Mouse (Mus musculus) hindbrain, embryonic 12.5 days (tissue): ENCODE measurements around the gene Etfa. TPM values are rescaled to one million over a fixed set of nuclear protein-coding genes. Genes with fewer than 3 reads are reported as not detected.

Experiments used
- ATAC-seq: fragments of 200-750 bp; cut with Nextera tagmentation; 2 replicates; pipeline ENCODE4 v1.8.0; 2017; ENCODE audit warnings: moderate TSS enrichment; ENCODE audit not compliant: low FRiP score
- H3K27ac ChIP-seq: fragments of 300-500 bp; sonication (generic); 2 replicates; pipeline ENCODE4 v1.5.1; 2016; ENCODE audit warnings: mild to moderate bottlenecking
- H3K27me3 ChIP-seq: fragments of 300-500 bp; sonication (generic); 2 replicates; pipeline ENCODE4 v1.6.1; 2016; ENCODE audit warnings: mild to moderate bottlenecking
- H3K36me3 ChIP-seq: fragments of 300-500 bp; sonication (generic); 2 replicates; pipeline ENCODE4 v1.6.1; 2016; ENCODE audit warnings: mild to moderate bottlenecking
- H3K4me1 ChIP-seq: fragments of 300-500 bp; sonication (generic); 2 replicates; pipeline ENCODE4 v1.6.1; 2016
- H3K4me2 ChIP-seq: fragments of 300-500 bp; sonication (generic); replicated peaks from 2 replicates; pipeline ENCODE4 v1.6.1; 2016; ENCODE audit warnings: mild to moderate bottlenecking
- H3K4me3 ChIP-seq: fragments of 300-500 bp; sonication (generic); 2 replicates; pipeline ENCODE4 v1.5.1; 2016; ENCODE audit warnings: mild to moderate bottlenecking
- H3K9ac ChIP-seq: fragments of 300-500 bp; sonication (generic); 2 replicates; pipeline ENCODE4 v1.6.1; 2016; ENCODE audit warnings: mild to moderate bottlenecking, moderate library complexity
- H3K9me3 ChIP-seq: fragments of 300-500 bp; sonication (generic); replicated peaks from 2 replicates; pipeline ENCODE4 v1.6.1; 2016; ENCODE audit warnings: mild to moderate bottlenecking
- WGBS: fragments of 180-500 bp; shearing (Covaris S2); methylation state at CpG from one replicate; pipeline ENCODE4 v1.1.7; 2016; 5-methylcytosine and 5-hydroxymethylcytosine counted together
- polyA plus RNA-seq: library from polyadenylated mRNA; unstranded; fragments of >200 nt; fragmentation: Nextera tagmentation; extraction: Ambion mirVana; gene quantifications from 2 replicates; pipeline ENCODE4 v1.2.1, GENCODE M21; 2016

The Etfa gene
- polyA plus RNA-seq, 1 experiment from 2014 or later: 118 TPM

DNA sequence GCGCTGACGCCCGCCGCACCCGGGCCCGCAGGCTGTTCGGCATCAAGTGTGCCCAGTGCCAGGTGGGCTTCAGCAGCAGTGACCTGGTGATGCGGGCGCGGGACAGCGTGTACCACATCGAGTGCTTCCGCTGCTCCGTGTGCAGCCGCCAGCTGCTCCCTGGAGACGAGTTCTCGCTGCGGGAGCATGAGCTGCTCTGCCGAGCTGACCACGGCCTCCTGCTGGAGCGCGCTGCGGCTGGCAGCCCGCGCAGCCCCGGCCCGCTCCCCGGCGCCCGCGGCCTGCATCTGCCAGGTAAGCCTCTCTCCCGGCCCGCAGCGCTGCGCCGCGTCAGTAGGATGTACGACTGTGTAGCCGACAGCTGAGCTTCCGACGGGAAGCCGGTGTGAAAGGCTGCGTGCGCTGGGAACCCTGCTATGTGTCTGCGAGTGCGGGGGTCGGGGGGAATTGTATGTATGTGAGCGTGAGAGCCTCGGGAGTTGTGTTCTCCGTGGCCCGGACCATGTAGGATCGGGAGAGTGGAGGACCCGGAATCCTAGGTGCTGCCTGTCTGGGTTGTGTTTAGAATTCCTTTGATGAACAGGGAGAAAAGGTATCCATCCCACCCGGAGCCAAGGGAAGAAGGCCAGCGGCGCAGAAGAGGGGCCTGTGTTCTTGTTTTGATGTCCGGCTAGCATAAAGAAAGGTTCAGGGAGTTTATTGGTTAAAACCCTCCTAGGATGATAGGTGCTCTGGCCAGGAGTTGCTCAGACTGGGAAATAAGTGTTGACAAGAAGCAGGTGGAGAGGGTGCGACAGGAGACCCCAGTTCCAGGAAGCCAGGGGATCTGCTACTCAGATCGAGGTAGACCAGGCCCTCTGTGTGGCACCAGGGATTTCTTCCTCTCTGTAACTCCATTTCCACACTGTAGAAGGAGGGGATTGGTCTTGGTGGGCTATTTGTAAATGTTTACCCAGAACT is 30.6 kb upstream of the Etfa start:
- Histone ChIP-seq H3K9ac (peak overlapping the region; percentile 47), H3K4me1 (peaks cover 35% of the 10 kb centered on the region), H3K27ac (no peak overlapping the region), H3K27me3 (peaks cover 95% of the 10 kb centered on the region), H3K4me3 (peak overlapping the region; percentile 34), H3K4me2 (peak overlapping the region; percentile 58), H3K36me3 (no peaks in the 10 kb centered on the region), H3K9me3 (no peaks in the 10 kb centered on the region)
- no peak for ATAC-seq
- WGBS: 2% methylated on average over 55 of the region's 59 CpGs

DNA sequence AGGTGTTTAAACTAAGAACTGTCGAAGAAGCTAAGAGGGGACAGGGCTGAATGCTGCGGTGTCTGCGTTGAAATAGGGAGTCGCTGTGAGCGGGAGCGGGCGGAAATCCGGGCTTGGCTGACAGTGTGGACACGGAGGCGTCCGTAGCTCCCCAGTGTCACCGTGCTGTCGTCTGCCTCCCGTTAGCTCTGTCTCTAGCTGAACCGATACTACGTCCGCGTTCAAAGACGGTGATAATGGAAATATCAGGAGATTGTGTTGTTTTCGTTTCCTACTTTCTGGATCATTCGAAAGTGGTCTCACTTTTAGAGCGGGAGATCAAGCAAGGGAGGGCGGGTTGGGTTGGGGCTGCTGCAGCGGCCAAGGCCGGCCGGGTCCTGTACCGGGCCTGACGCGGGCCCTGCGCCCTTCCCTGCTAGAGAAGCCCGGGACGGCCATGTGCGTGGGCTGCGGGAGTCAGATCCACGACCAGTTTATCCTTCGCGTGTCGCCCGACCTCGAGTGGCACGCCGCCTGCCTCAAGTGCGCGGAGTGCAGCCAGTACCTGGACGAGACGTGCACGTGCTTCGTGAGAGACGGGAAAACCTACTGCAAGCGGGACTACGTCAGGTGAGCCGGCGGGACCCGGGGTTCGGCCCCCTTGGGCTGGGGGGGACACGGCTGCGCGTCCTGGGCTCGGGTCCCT is 29.8 kb upstream of the Etfa start:
- H3K9ac ChIP-seq: peak overlapping the region; percentile 47
- under 1% methylated on average over 58 of the region's 59 CpGs for WGBS
- H3K4me1 ChIP-seq: peaks cover 35% of the 10 kb centered on the region

DNA sequence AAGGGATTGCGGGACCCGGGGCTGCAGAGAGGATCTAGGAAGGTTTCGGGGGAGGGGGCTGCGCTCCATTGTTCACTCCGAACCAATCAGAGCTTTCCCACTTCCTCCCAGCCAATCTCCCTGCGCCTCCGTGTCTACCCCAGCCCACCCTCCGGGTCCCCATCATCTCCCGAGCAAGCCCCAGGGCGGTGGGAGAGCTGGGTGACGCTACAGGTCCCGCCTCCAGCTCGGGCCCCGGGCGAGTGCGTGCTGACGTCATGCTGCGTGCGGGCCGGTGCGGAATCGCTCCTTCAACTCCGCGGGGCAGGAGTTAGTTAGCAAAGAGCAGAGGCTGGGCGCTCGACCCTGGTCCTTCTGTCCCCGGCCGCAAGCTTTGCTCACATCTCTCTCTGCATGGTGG is 28.8 kb upstream of the Etfa start:
- H3K27ac ChIP-seq: no peak overlapping the region
- peak overlapping the region; percentile 58 for H3K4me2 ChIP-seq
- peaks cover 28% of the 10 kb centered on the region for H3K4me1 ChIP-seq
- ATAC-seq: peak; percentile 95
- no peak overlapping the region for H3K9ac ChIP-seq
- H3K27me3 ChIP-seq: peaks cover 96% of the 10 kb centered on the region
- H3K9me3 ChIP-seq: no peaks in the 10 kb centered on the region
- H3K36me3 ChIP-seq: no peaks in the 10 kb centered on the region
- 0% methylated on average over 28 of the region's 28 CpGs for WGBS
- peak overlapping the region; percentile 34 for H3K4me3 ChIP-seq

More for the DNA sequence above, 29.8 kb upstream of the Etfa start:
- Histone ChIP-seq H3K36me3 (no peaks in the 10 kb centered on the region), H3K9me3 (no peaks in the 10 kb centered on the region), H3K4me3 (peak overlapping the region; percentile 34), H3K27ac (no peak overlapping the region), H3K27me3 (peaks cover 96% of the 10 kb centered on the region), H3K4me2 (peak overlapping the region; percentile 58)
- ATAC-seq: no peak

DNA sequence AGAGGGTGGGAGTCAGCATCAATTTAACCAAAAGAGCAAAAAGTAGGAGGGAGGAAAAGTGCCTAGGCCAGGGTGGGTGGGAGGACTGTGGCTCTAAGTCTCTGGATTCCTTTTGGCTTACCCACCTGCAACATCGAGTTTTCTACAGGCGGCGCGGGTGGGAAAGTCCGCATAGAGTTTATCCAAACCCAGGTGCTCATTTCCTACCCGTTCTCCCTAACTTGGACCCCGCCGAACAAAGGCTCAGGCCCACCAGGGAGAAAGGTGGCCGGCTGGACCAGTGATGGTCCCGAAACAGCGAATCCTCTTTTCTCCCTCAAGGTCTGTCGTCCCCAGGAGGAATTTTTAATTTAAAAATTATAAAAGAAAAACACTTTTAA is 28.3 kb upstream of the Etfa start:
- Histone ChIP-seq H3K27ac (no peak overlapping the region), H3K36me3 (no peaks in the 10 kb centered on the region), H3K27me3 (peaks cover 92% of the 10 kb centered on the region), H3K4me3 (peak overlapping the region; percentile 34), H3K9ac (no peak overlapping the region), H3K4me1 (peaks cover 26% of the 10 kb centered on the region), H3K4me2 (peak overlapping the region; percentile 58), H3K9me3 (no peaks in the 10 kb centered on the region)
- WGBS: under 1% methylated on average over 12 of the region's 12 CpGs
- ATAC-seq: 0 out of 2 replicates have a peak, but pooled peaks have one; percentile 9

DNA sequence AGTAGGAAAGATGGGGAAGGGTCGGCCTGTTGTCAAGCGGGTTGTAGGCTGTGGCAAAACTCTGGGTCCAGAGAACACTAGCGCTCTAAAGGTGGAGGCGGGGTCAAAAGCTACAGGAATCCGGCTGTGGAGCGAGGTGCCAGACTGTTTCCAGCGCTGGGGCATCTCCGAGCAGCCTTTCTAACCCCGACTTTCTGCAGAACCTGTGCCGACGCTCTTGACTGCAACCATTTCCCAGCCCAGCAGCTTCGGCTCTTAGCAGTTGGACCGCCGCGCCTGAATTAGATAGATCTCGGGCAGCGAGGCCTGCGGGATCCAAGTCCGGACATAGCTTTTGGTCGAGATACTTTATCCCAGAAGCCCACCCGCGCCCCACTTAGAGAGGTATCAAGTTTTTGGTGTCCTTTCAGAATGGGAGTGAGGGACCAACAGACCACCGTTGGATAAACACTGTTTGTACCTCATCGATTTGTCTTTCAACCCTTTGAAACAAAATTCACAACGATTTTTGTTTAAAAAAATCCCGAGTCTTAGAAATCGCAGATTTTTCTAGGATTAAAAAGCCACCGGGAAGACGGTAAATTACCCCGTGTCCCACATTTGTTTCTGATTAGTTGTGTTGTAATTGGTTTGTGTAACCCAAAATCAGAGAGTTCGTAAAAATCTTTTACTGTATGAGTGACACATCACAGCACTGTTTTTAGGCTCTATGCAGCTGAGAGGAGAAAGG is 27.8 kb upstream of the Etfa start:
- no peaks in the 10 kb centered on the region for H3K9me3 ChIP-seq

DNA sequence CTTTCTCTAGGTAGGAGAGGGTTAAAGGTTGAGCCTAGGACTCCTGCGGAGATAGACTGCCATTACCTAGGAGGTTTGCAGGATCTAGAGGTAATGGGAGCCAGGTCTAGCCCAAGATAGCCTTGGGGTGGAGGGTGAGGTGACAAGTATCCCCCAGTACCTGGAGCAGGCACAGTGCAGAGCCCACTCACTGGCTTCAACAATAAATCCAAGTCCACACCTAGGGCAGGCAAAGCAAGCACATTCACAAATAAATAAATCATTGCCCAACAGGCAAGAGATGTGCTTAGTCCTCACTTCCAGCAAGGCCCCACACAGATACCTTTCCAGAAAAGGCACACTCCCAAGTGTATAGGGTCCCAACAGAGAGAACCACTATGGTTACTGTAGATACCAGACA is 27.0 kb upstream of the Etfa start:
- no peak for ATAC-seq
- H3K9me3 ChIP-seq: no peaks in the 10 kb centered on the region
- no peak overlapping the region for H3K4me2 ChIP-seq
- no peak overlapping the region for H3K27ac ChIP-seq
- H3K4me1 ChIP-seq: peaks cover 22% of the 10 kb centered on the region
- H3K4me3 ChIP-seq: peak overlapping the region; percentile 4; the same call in 1 of the 2 replicates
- 4% methylated on average over 1 of the region's 1 CpGs for WGBS
- H3K27me3 ChIP-seq: peaks cover 81% of the 10 kb centered on the region
- no peak overlapping the region for H3K9ac ChIP-seq
- H3K36me3 ChIP-seq: no peaks in the 10 kb centered on the region

More for the DNA sequence above, 27.8 kb upstream of the Etfa start:
- peak overlapping the region; percentile 13; the same call in 1 of the 2 replicates for H3K9ac ChIP-seq
- no peaks in the 10 kb centered on the region for H3K36me3 ChIP-seq
- peak overlapping the region; percentile 34 for H3K4me3 ChIP-seq
- peaks cover 26% of the 10 kb centered on the region for H3K4me1 ChIP-seq
- H3K27me3 ChIP-seq: peaks cover 89% of the 10 kb centered on the region
- H3K4me2 ChIP-seq: peak overlapping the region; percentile 58
- H3K27ac ChIP-seq: no peak overlapping the region
- 2% methylated on average over 31 of the region's 31 CpGs for WGBS
- ATAC-seq: no peak

DNA sequence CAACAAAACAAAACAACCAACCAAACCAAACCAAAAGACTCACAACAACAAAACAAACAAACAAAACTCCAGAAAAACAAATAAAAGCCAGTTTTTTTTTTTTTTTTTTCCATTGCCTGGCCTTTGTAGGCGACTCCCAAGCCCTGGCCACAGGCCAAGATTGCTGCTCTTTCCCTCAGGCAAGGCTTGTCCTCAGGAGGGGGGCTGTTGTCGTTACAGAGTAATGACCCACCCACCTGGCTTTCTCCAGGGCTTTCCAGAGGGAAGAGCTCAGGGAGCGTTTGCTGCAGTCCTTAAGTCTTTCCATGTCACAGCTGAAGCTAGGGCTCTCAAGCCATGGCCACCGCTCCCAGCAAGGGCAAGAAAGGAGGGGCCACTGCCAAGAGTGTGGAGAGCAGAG is 26.3 kb upstream of the Etfa start, which contains the start of gene Isl2:
Gene Isl2, plus strand, starts transcription at position 296 of the 400 bp plus-strand sequence.
- Histone ChIP-seq H3K36me3 (no peaks in the 10 kb centered on the region), H3K4me3 (peak within 1 kb of the TSS; percentile 12), H3K4me1 (peaks cover 20% of the 10 kb centered on the region), H3K27ac (no peak within 1 kb of the TSS), H3K9ac (no peak within 1 kb of the TSS), H3K9me3 (no peaks in the 10 kb centered on the region), H3K27me3 (peaks cover 76% of the 10 kb centered on the region), H3K4me2 (peak within 1 kb of the TSS; percentile 24)
- no peak for ATAC-seq
- 5% methylated on average over 4 of the region's 4 CpGs for WGBS

DNA sequence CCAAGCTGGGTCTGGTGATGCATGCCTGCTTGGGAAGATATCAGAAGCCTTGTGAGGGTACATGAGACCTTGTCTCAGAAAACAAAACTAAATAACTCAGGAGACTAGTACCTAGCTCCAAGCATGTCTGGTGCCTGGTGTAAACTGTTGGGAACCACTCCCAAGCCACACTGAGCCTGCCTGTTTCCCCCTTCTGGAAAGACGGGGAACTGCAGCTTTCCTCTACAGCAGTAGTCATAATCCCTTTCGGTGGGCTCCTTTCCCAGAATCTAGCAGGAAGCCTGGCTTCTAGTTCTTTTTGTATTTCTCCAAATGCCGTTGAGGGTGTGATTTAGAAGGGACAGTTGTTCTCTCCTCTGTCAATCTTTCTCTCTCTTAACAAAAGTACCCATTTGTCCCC is 23.9 kb upstream of the Etfa start:
- WGBS: 23% methylated on average over 3 of the region's 3 CpGs
- no peak for ATAC-seq
- Histone ChIP-seq H3K9ac (no peak overlapping the region), H3K27me3 (peaks cover 59% of the 10 kb centered on the region), H3K27ac (no peak overlapping the region), H3K4me2 (no peak overlapping the region), H3K4me3 (no peak overlapping the region), H3K36me3 (no peaks in the 10 kb centered on the region), H3K9me3 (no peaks in the 10 kb centered on the region), H3K4me1 (0 out of 2 replicates have a peak, but pooled peaks cover 6% of the 10 kb centered on the region)

DNA sequence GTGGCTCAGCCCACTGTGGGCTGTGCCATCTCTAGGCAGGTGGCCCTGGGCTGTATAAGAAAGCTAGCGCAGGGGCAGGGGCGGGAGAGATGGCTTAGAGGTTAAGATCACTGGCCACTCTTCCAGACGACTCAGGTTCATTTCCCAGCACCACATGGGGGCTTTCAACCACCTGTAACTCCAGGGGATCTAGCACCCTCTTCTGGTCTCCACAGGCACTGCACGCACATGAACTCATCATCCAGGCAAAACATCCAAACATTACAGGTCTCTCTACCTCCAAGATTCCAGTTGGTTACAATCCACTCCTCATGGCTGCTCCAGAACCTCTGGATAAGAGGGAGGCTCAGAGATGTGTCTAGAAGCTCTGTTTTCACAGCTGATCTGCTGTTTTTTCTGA is 13.7 kb upstream of the Etfa start:
- Histone ChIP-seq H3K9me3 (no peaks in the 10 kb centered on the region), H3K4me2 (no peak overlapping the region), H3K4me1 (no peaks in the 10 kb centered on the region), H3K27me3 (peaks cover 11% of the 10 kb centered on the region; the same call in 1 of the 2 replicates), H3K9ac (no peak overlapping the region), H3K27ac (no peak overlapping the region), H3K36me3 (no peaks in the 10 kb centered on the region), H3K4me3 (no peak overlapping the region)
- no peak for ATAC-seq
- 34% methylated on average over 4 of the region's 4 CpGs for WGBS

DNA sequence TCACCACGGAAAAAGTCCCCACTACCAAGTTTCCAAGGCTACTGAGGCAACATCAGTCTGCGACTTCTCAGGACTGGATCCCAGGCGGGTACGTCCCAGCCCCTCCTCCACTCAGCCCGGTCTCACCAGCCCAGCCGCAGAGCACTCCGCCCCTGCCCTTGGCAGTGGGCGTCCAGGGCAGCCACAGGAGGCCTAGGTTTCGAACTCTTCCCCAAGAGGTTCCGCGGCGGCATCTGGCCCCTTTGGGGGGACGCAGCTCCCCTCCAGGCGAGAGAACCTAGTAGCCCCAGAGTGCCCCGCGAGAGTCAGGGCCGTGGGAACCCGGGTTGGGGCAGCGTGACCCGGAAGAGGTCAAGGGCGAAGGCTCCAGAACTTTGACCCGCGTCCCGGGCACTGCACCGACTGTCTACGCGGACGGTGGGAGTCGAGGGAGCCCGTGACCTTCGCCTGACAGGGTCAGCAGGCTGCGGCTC is 486 bp downstream of the Etfa start:
- peak overlapping the region; percentile 84 for H3K27ac ChIP-seq
- peak overlapping the region; percentile 72 for H3K4me2 ChIP-seq
- ATAC-seq: peak; percentile 83
- 0 out of 2 replicates have a peak, but pooled peaks cover 4% of the 10 kb centered on the region for H3K4me1 ChIP-seq
- H3K4me3 ChIP-seq: peak overlapping the region; percentile 85
- under 1% methylated on average over 32 of the region's 32 CpGs for WGBS
- peaks cover 23% of the 10 kb centered on the region for H3K27me3 ChIP-seq
- no peaks in the 10 kb centered on the region for H3K36me3 ChIP-seq
- no peaks in the 10 kb centered on the region for H3K9me3 ChIP-seq
- H3K9ac ChIP-seq: peak overlapping the region; percentile 89

DNA sequence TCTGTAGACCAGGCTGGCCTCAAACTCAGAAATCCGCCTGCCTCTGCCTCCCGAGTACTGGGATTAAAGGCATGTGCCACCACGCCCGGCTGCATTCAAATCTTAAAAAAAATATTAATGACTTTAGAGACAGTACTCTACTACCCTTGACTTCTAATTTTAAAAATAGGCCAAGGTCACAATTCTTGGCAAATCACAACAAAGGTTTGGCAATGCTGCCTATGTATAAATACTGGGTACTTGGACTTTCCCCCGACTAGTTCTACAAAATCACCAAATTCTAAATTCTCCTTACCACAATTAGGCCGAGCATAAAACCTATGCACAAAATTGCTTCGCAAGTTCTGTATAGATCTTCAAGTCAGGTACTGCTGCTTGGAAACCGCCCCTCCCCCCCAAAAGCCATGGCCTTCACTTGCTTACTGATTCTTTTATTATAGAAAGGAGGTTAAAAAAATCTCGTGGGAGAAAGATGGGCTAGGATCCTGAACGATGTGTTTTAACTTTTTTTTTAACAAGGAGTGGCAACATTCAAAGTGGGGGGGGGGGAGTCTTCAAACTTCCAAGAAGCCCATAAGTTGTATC is 1.3 kb downstream of the Etfa start:
- peak overlapping the region; percentile 85; the same call in 1 of the 2 replicates for H3K4me3 ChIP-seq
- no peak for ATAC-seq
- H3K9ac ChIP-seq: no peak overlapping the region
- 0 out of 2 replicates have a peak, but pooled peaks cover 4% of the 10 kb centered on the region for H3K4me1 ChIP-seq
- WGBS: 81% methylated on average over 10 of the region's 10 CpGs
- no peaks in the 10 kb centered on the region for H3K9me3 ChIP-seq
- no peaks in the 10 kb centered on the region for H3K36me3 ChIP-seq
- H3K27ac ChIP-seq: no peak overlapping the region
- H3K27me3 ChIP-seq: peaks cover 23% of the 10 kb centered on the region
- H3K4me2 ChIP-seq: peak overlapping the region; percentile 72
